Mouse (Mus musculus): Measurements from ENCODE around the gene Nadk2.

Nadk2 gene

DNA sequence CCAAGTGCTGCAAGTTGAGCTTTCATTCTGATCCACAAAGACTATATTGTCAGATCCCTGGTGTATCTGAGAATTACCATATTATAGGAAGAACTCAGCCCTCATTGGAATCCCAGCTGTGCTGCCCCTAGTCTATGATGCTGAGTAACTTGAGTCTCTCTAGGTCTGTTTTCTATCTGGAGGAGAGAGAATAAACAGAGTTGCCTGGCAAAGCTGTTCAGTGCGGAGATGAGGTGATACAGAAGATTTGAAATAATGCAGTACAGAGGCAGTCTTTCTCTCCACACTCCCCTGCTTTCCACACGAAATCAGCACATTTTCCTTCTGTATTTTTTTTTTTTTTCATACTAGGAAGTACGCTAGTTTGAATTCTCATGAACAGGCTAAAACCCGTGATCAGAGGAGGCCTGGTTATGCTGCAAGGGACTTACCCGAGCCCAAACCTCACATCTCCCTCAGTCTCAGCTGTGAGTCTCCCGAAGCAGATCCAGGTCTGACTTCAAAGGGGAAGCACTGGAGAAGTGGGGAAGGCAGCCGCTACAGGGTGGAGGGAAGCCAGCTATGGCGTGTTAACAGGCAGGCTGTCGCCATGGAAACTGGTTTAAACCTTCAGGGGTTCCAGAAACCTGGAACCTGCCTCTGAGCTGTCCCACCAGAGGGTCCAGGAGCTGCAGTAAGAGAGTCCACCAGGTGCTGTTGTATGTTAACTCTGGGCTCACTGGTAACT lies 59.9 kb downstream of the Nadk2 start:
- no peak for DNase-seq (ENCODE audit: low spot score in 2 of 2)

- DNase-seq (ENCODE audit: low spot score in 2 of 2) = no peak
Observed at GRCm38 (mm10) chr15:9131499-9131888, 60.4 kb downstream of the Nadk2 start.

GRCm38 (mm10) chr15:9132693-9133443 lies 61.8 kb downstream of the Nadk2 start:
- no peak for DNase-seq (ENCODE audit: low spot score in 2 of 2)

DNA sequence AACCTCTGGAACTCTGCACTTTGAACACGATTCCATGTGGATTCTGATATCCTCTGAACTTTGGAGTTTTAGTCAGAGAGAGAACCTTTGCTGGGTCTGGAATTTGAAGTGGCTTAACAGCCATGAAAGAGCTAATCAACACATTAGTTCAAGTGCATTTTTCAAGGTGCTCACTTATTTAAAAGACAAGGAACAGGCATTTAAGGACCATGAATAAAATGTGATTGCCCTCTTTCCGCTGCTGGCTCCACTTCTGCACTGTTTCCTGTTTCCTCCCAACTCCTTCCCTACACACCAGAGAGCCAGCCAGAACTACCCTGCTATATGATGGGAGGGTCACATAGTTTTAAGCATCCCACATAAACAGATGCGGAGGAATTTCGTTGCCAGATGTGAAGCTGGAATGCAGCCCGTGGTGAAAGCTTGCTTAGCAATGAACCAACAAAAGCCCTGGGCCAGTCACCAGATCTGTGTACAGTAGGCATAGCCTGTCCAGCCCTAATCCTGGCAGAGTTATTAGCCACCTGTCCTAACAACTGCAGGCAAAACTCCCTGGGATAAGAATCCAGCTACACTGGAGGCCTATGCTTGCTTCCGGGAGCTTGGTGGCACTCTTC lies 63.9 kb downstream of the Nadk2 start:
- DNase-seq (ENCODE audit: low spot score in 2 of 2) = no peak

GRCm38 (mm10) chr15:9139447-9139846 lies 68.4 kb downstream of the Nadk2 start:
- DNase-seq (ENCODE audit: low spot score in 2 of 2) = no peak

- DNase-seq (ENCODE audit: low spot score in 2 of 2) = peak; percentile 85 to 89
Observed at GRCm38 (mm10) chr15:9140252-9140680, 69.2 kb downstream of the Nadk2 start, which contains the start of gene Lmbrd2. TSS of gene Lmbrd2 (plus strand) at chr15:9140550.

- no peak for DNase-seq (ENCODE audit: low spot score in 2 of 2)
Observed at GRCm38 (mm10) chr15:9140684-9141171, 69.7 kb downstream of the Nadk2 start.

DNA sequence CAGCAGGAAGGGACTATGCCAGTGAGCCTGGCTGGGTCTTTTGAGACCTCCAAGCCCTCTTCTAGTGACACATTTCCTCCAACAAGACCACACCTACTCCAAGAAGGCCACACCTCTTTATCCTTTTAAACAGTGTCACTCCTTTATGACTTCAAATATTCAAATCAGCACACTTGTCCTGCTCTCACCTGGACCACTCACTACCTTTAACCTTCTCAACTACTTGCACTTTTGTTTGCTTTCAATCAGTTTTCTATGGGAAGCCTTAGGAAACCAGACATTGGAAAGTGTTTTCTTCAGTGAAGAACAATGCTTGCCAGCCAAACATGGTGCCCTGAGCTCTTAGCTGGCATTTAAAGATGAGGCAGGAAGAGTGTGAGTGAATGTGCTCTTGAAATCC lies 84.3 kb downstream of the Nadk2 start, which contains the start of gene Skp2:
Gene Skp2, minus strand, starts transcription at position 101 of the 400 bp plus-strand sequence.
- no peak for DNase-seq (ENCODE audit: low spot score in 2 of 2)

All from natural killer cell, adult 2 months (primary cell).